Mouse (Mus musculus) gastrocnemius, adult 2 months (tissue): ENCODE data around the gene Cstad. TPM values are rescaled to one million over a fixed set of nuclear protein-coding genes. Genes with fewer than 3 reads are reported as not detected.
A peak's percentile ranks its signal among the peaks of the same experiment; 100 is the strongest.

ENCODE experiments used
- DNase-seq: peaks from one replicate; pipeline ENCODE4 v3.0.0; 2022
- H3K27ac ChIP-seq: fragments of 200-600 bp; 2 replicates; pipeline ENCODE4 v1.8.1; 2022; ENCODE audit warnings: mild to moderate bottlenecking
- H3K4me3 ChIP-seq: fragments of 200-600 bp; 2 replicates; pipeline ENCODE4 v1.8.1; 2022; ENCODE audit warnings: mild to moderate bottlenecking, moderate library complexity
- CTCF ChIP-seq: fragments of 200-600 bp; IDR thresholded peaks from 2 replicates; pipeline ENCODE4 v1.8.1; 2022; ENCODE audit warnings: antibody characterized with exemption, mild to moderate bottlenecking, moderate library complexity
- intact Hi-C: fragments of 180-260 bp; cut with DNase I; formaldehyde crosslinking; loops from one replicate; pipeline ENCODE4 v1.15.1; 2025
- total RNA-seq, 2 experiments: library from RNA; stranded (reverse); gene quantifications; 2 replicates each; pipeline ENCODE4 v1.2.3; 2021

Gene Cstad
- total RNA-seq, 2 experiments from 2014 or later: 0.47 to 1.8 TPM

DNA sequence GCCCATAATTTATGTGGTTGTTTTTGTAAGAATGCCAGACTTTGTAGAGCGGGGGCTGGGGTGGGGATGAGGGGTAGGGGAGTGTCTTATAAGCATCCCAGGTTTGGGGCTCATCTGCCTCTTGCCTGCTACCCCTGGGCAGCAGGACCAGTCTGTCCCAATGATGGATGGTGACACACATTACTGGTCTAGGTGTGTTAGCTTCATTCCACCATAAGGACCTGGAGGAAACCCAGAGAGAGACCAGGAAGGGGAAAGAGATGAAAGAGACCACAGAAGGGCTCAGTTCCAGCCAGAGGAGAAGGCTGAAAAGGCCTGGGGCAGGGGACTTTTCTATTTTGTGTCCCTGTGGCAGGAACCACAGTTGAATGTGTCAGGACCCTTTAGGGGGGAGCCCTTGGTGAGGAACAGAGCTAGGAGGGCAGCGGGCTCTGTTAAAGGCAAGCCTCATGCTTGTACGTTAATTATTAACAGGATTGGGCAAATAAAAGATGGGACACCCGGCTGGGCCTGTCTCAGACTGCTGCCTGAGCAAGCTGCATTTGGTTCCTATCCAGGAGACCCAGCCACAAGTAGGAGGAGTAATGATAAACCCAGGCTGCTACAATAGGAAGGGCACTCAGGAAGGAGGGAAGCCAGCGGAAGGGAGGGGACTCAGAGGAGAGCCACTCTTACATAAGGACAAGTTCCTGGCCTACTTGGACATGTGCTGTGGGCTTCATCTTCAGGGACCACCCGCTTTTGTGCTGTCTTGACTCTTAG is 23.8 kb downstream of the Cstad start:
- intact Hi-C loops: no loop called here
- no peak for TF ChIP-seq CTCF
- Histone ChIP-seq H3K4me3 (no peak overlapping the region), H3K27ac (peak overlapping the region; percentile 28; the same call in 1 of the 2 replicates)
- DNase-seq: no peak

DNA sequence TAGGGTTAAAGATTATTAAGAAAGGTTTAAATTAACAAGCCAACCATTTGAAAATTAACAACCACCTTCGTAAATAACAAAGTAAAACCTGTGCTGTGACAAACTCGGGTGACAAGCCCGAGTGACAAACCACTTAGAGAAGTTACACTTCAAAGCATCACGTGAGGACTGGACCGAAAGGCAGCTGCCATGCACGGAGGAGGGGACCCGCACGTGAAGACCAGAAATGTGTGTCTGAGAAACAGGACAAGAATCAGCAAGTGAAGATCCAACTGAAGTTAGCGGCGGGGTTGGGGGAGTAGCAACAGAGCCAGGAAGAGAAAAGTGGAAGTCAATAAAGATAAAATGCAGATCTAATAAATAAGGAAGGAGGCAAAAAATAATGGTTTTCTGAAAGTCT is 29.0 kb downstream of the Cstad start:
- no peak for TF ChIP-seq CTCF
- intact Hi-C loops: no loop called here

DNA sequence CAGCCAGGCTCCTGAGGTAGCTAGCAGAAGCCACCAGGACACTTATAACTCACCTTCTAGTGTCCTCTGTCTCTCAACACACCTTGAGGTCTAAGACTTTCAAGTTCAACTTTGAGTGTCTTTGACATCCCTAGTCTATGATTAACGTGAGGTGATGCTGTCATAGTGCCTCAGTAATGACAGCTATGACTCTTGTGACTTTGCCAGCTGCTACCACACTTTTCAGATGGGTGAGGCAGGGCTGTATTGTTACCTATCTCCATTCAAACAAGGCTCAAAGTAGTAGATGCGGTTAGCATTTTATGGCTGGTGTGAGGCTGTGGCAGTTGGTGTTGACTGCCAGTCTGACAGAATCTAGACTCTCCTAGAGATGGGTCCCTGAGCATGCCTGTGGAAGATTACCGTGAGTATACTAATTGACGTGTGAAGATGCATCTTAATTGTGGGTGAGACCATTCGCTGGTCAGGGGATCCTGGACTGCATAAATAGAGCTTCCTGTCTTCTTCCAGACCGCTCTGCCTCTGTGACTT is 30.5 kb downstream of the Cstad start:
- intact Hi-C loops: no loop called here
- no peak overlapping the region for H3K27ac ChIP-seq
- no peak overlapping the region for H3K4me3 ChIP-seq
- no peak for TF ChIP-seq CTCF
- DNase-seq: no peak

More for the DNA sequence above, 29.0 kb downstream of the Cstad start:
- no peak for DNase-seq
- H3K27ac ChIP-seq: no peak overlapping the region
- H3K4me3 ChIP-seq: no peak overlapping the region

DNA sequence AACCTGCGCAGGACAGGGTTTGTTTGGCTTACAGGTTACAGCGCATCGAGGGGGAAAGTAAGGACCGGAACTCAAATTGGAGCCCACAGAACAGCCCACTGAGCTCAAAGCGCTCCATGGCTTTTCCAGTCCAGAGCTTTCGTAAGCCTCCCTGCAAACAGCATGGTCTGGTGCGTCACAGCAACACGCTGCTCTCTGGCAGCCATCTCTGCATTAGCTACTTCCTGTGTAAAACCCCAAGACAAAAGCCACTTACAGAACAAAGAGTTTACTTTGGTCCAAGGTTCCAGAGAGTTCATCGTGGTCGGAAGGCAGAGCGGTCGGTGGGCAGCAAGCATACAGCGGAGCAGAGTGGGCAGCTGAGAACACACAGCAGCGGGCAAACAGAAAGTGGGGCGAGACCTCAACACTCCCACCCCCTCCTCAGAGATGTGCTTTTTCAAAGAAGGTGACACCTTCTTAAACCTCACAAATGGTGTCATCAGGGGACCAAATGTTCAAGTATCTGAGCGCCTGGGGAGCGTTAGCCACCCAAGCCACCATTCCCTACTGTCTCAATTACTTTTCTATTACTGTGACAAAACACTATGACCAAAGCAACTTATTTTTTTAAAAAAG is 31.3 kb downstream of the Cstad start:
- intact Hi-C loops: no loop called here
- no peak for DNase-seq
- Histone ChIP-seq H3K4me3 (peak overlapping the region; percentile 26), H3K27ac (no peak overlapping the region)
- no peak for TF ChIP-seq CTCF

DNA sequence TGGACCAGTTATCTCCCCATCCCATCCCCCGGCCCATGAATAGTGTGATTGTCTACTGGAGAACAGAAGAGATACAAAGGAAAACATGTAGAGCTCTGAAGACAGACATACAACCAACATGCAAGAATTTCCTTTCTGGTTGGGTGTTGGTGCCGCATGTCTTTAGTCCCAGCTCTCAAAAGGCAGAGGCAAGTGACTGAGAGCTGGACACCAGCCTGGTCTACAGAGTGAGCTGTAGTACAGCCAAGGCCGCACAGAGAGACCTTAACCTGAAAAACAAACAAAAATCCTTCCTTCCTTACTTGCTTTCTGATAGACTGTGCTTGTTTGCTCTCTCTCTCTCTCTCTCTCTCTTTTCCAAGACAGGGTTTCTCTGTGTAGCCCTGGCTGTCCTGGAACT is 32.5 kb downstream of the Cstad start:
- Histone ChIP-seq H3K27ac (no peak overlapping the region), H3K4me3 (no peak overlapping the region)
- intact Hi-C loops: no loop called here
- TF ChIP-seq CTCF: no peak
- no peak for DNase-seq

DNA sequence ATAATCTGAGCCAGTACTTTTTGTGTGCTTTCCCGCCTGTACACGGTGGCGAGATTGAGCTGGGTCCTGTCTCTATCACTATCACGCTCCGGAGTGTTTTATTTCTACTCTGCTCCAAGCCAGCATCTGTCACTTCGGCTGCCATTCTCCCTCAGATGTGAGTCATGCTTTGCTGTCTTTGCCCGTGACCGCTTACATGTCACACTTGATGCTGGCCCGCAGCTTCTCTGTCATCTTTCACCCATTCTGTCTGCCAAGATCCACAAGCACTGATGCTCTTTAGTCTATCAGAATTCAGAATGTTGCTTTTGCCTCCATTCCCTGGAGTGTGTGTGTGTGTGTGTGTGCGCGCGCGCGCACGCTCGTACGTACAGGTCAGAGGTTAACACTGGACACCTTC is 33.5 kb downstream of the Cstad start:
- Histone ChIP-seq H3K4me3 (no peak overlapping the region), H3K27ac (no peak overlapping the region)
- DNase-seq: no peak
- no peak for TF ChIP-seq CTCF
- intact Hi-C loops: no loop called here

DNA sequence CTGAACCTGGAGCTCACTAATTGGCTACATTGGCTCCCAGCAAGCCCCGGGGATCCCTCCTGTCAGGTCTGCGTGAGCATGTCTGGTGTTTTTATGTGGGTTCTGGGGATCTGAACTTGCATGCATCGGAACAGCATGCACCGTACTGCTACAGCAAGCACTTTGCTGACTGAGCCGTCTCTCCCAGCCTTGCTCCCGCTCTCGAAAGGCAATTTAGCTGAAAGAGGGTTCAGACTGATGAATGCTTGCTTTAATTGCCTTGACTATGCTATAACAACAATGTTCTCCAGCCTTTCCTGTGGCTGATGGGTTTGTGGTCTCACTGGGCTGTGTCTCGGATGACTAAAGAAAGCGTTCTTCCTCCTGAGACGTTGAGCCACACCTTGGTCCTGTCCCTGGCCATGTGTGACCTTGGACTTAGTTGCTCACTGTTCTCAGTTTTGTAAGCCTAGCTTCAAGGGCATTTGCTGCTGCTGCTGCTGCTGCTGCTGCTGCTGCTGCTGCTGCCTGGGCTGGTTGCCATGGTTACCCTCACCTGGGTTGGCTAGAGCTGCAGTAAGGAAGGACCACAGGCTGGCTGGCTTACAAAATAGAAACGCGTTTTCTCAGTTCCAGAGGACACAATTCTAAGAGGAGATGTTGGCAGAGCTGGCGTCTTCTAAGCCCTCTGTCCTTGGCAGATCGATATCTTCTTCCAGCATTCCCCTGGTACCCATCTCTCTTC is 34.4 kb downstream of the Cstad start:
- Histone ChIP-seq H3K27ac (no peak overlapping the region), H3K4me3 (no peak overlapping the region)
- TF ChIP-seq CTCF: no peak
- DNase-seq: no peak
- intact Hi-C loops: no loop called here

DNA sequence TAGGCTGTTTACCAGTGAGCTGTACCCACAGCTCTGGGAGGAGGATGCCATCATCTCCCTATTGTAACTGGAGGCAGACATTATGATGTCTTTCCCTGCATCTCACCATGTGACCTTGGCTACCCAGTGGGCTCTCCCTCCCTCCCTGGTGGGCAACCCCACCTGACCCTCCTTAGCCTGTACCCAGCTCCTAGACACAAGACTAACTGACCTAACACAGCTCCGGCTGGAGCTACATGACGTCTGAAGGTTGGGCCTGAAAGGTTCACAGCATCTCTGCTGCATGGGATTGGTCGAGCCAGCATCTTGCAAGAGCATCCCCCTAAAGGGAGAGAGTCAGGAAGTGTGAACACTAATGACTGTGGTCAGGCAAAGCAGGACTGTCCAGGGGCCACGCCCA is 35.0 kb downstream of the Cstad start:
- Histone ChIP-seq H3K27ac (no peak overlapping the region), H3K4me3 (no peak overlapping the region)
- no peak for DNase-seq
- intact Hi-C loops: no loop called here
- TF ChIP-seq CTCF: no peak

DNA sequence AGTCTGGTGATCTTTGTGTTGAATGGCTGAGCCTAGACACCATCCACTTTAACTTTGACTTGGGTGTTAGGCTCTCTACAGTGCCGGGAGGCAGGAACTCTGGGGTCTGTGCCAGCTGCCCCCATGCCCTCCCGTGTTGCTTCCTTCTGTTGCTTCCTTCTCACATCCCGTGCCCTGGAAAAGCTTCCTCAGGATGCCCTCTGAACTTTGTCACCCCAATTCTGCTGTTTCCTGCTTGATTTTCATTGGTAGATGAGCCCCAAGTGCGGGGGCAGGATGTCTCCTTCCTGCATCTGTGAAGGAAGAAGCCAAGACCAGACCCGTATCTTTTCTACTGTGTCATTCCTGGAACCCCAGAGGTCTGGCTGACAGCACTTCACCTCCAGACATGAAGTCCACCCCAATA is 41.4 kb downstream of the Cstad start:
- H3K27ac ChIP-seq: peak overlapping the region; percentile 40
- no peak for DNase-seq
- no peak for TF ChIP-seq CTCF
- intact Hi-C loops: no loop called here
- H3K4me3 ChIP-seq: no peak overlapping the region

DNA sequence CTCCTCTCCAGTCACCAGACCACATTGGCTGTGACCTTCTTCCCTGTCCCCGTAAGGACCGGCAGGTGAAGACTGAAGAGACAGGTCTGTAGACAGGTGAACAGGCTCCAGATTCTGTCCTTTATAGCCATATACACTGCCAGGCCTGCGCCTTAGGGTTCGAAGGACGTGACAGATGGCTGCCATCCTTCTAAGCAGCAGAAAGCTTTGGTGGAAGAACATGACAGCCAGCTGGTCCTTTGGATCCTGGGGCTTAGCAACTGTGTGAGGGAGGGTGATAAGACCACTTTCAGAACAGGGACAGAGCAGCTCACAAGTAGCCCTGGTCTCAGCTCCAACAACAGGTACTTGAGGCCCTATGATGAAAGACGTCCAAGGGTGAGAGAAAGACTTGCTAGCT is 43.2 kb downstream of the Cstad start:
- no peak overlapping the region for H3K4me3 ChIP-seq
- H3K27ac ChIP-seq: no peak overlapping the region
- DNase-seq: no peak
- intact Hi-C loops: no loop called here
- TF ChIP-seq CTCF: no peak

DNA sequence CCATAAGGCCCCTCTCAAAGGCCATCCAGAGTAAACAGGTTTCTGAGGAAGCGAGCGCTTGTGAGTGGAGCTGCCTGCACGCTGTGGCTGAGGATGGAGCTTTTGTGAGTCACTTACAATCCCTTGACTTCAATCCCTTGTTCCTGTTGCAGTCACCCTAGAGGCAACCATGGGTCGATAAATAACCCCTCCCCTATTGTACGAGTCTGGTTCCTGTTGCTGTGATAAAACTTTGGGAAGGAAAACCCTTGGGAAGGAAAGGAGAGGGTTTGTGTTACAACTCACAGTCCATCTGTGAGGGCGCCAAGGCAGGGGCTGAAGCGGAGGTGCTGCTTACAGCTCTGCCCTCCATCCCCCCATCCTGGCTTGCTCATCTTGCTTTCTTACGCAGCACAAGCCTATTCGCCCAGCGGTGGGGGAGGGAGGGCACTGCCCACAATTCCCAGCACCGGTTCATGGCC is 45.2 kb downstream of the Cstad start:
- intact Hi-C loops: no loop called here
- TF ChIP-seq CTCF: no peak
- Histone ChIP-seq H3K27ac (no peak overlapping the region), H3K4me3 (no peak overlapping the region)
- no peak for DNase-seq

DNA sequence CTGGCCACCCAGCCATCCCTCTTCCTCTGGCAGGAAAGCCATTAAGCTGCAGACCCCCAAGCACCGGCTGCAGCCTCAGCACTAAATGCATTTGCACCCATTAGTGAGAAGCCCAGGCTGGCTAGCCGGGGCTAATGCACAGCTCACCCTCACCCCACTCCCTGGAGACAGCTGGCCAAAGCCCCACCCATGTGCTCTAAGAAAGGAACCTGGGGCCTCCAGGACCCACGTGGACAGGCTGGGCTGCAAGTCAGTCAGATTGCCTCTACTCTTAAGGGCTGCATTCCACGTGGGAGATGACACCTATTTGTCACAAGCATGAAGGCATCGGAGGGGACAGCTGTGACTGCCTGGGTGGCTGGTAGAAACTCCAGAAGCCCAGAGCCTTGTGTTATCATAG is 48.0 kb downstream of the Cstad start:
- DNase-seq: no peak
- Histone ChIP-seq H3K4me3 (no peak overlapping the region), H3K27ac (no peak overlapping the region)
- no peak for TF ChIP-seq CTCF
- intact Hi-C loops: no loop called here

DNA sequence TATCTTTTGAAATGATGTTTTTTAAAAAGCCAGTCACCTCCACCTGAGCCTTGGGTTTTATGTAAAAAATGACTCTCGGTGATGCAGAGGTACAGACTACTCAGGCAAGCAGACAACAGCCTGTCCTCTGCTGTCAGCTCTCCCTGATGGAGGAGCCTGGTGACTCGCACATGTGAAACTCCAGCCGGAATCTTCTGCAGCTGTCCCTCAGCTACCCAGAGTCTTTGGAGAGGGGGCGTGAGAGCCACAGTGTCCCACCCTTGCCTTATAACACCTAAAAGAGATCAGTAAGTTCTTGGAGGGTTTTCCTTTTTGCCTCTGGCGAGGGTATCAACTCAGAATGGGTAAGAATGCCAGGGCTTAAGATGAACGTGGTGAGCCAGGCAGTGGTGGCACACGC is 48.6 kb downstream of the Cstad start:
- no peak overlapping the region for H3K4me3 ChIP-seq
- TF ChIP-seq CTCF: no peak
- no peak overlapping the region for H3K27ac ChIP-seq
- DNase-seq: no peak
- intact Hi-C loops: no loop called here
